Mouse (Mus musculus) megakaryocyte, embryonic 14.5 days (primary cell): ENCODE results near the gene Rplp2.

Experiments
- FLI1 ChIP-seq: IDR thresholded peaks from 2 replicates; pipeline ENCODE4 v1.6.1; 2012; ENCODE audit warnings: low read length, inconsistent platforms, mixed read lengths
- GATA1 ChIP-seq: IDR thresholded peaks from 3 replicates; pipeline ENCODE4 v1.6.1; 2012; ENCODE audit warnings: mixed read lengths, low read length, inconsistent platforms, borderline replicate concordance

GRCm38 (mm10) chr7:141443081-141443821 lies 3.9 kb upstream of the Rplp2 start:
- TF ChIP-seq GATA1 (no peak), FLI1 (no peak)
